Mouse (Mus musculus): ENCODE data around the gene Gpr12. TPM values are rescaled to one million over a fixed set of nuclear protein-coding genes. Genes with fewer than 3 reads are reported as not detected.
"Not testable (repeated sequence)": the region's sequence is repeated elsewhere in the genome, so short reads cannot be mapped to it uniquely, and the experiment has no call there.

The Gpr12 gene
- polyA plus RNA-seq, 1 experiment from 2014 or later, result 0.05 TPM

DNA sequence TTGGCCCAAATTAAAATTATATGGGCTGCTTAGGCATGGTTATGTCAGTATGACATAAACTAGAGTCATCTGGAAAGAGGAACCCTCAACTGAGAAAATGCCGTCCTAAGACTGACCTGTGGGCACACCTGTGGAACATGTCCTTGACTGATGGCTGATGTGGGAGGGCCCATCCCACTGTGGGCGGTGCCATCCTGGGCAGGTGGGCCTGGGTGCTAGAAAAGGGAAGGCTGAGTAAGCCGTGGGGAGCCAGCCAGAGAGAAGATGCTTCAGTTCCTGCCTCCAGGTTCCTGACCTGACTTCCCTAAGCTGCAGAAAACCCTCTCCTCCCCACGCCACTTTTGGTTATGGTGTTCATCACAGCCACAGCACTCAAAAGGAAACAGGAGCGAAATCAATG, 21.2 kb upstream of the Gpr12 start:
- Histone ChIP-seq H3K36me3 (ENCODE audit: control insufficient read depth, insufficient read depth, low read length) (no peaks in the 10 kb centered on the region), H3K4me1 (replicated peaks; ENCODE audit: control insufficient read depth, insufficient read depth) (no peaks in the 10 kb centered on the region), H3K4me2 (replicated peaks; ENCODE audit: low read depth) (no peak overlapping the region), H3K9me3 (ENCODE audit: control insufficient read depth, low read length) (no peaks in the 10 kb centered on the region), H3K9ac (ENCODE audit: low read length) (no peak overlapping the region), H3K27ac (replicated peaks) (no peak overlapping the region), H3K4me3 (ENCODE audit: low read depth, low read length) (no peak overlapping the region), H3K27me3 (ENCODE audit: control insufficient read depth, insufficient read depth, low read length) (no peaks in the 10 kb centered on the region)
- no peak for TF ChIP-seq EP300 (optimal IDR thresholded peaks at IDR 0.05)
- DNase-seq (ENCODE audit: low spot score) (no peak), ATAC-seq (ENCODE audit: low FRiP score, low TSS enrichment) (no peak)
- WGBS, result 66% methylated on average over 5 of the region's 5 CpGs

DNA sequence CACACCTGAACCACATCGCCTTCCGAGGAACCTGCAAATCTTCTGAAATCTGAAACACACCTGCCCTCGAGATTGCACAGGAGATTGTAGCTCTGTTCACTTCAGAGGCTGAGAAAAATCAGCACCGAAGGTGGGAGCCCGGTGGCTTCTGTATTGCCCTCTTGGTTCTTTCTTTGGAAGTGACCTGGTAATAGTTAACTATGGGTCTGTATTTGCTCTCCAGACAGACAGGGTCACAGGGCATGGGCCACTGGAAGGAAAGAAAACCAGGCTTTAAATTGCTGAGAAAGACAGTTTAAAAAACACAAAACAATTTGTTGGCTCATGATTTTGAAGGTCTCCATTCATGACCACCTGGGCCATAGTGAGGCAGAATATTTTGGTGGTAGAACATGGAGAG, 14.9 kb upstream of the Gpr12 start:
- no peak for ATAC-seq (ENCODE audit: low FRiP score, low TSS enrichment)
- no peaks in the 10 kb centered on the region for H3K27me3 ChIP-seq (ENCODE audit: control insufficient read depth, insufficient read depth, low read length)
- H3K36me3 ChIP-seq (ENCODE audit: control insufficient read depth, insufficient read depth, low read length), result no peaks in the 10 kb centered on the region
- WGBS, result 52% methylated on average over 5 of the region's 5 CpGs
- TF ChIP-seq CTCF (IDR thresholded peaks at IDR 0.05; ENCODE audit: low read depth) (no peak), EP300 (optimal IDR thresholded peaks at IDR 0.05) (no peak)
- H3K4me2 ChIP-seq (replicated peaks; ENCODE audit: low read depth), result no peak overlapping the region
- H3K4me3 ChIP-seq (ENCODE audit: low read depth, low read length), result no peak overlapping the region
- H3K27ac ChIP-seq (replicated peaks), result no peak overlapping the region
- H3K4me1 ChIP-seq (replicated peaks; ENCODE audit: control insufficient read depth, insufficient read depth), result no peaks in the 10 kb centered on the region
- DNase-seq (ENCODE audit: low spot score), result no peak
- H3K9me3 ChIP-seq (ENCODE audit: control insufficient read depth, low read length), result no peaks in the 10 kb centered on the region
- no peak overlapping the region for H3K9ac ChIP-seq (ENCODE audit: low read length)

DNA sequence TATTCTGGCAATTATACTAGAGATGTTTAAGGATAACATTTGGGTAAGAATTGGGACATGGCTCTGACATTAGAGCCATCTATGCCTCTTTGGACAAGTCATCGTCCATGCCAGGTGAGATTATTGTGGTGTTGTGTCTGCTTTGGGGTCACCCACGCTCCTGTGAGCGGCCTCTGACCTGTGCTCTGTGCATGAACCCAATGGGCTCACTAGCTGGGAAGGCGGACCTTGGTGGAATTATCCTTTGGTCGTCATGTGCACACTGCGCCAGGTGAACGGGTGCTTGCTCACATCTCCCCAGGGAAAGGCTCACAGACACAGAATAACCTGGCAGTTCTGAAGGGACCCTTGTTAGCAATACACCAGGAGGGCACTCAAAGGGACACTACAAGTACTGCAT, 14.2 kb upstream of the Gpr12 start:
- DNase-seq (ENCODE audit: low spot score); ATAC-seq (ENCODE audit: low FRiP score, low TSS enrichment); H3K9me3 ChIP-seq (ENCODE audit: control insufficient read depth, low read length); H3K9ac ChIP-seq (ENCODE audit: low read length); H3K27me3 ChIP-seq (ENCODE audit: control insufficient read depth, insufficient read depth, low read length); H3K4me3 ChIP-seq (ENCODE audit: low read depth, low read length); H3K36me3 ChIP-seq (ENCODE audit: control insufficient read depth, insufficient read depth, low read length); H3K4me1 ChIP-seq (replicated peaks; ENCODE audit: control insufficient read depth, insufficient read depth); H3K4me2 ChIP-seq (replicated peaks; ENCODE audit: low read depth); H3K27ac ChIP-seq (replicated peaks): not testable (repeated sequence)
- WGBS, result 76% methylated on average over 7 of the region's 7 CpGs

DNA sequence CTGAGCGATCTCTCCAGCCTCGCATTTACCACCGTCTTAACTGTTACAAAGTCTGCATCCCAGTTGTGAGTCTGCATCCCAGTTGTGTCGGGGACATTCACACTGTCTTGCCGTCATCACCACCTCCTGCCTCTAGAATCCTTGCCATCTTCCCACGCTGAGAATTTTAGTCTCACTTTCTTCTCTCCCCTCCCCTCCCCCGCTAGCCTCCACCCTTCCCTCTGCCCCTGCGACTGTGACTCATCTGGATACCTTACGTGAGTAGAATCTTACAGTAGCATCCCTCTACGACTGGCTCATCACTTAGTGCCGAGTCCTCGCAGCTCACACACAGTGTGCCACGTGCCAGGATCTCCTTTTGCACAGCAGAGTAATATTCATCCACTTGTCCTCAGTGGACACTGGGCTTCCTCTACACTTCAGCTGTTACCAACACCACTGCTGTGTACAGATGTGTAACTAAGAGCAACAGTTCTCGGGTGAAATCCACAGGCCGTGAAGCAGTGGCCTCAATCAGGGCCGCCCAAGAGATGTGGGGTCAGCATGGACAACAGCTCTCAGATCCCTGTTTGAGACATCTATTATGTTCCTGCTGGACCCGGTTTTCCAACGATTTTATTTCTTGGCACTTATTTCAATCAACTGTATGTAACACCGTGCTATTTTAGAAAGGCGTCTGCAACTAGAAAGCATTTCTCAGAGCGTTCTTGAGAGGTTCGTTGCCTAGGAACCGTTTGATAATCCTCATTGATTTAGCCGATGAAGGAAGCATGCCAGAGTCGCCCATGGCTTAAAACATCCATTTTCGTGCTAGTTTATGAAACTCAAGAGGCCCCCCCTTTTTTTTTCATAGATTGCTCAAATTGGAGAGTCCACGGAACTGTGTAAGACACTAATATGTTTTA, 13.4 kb upstream of the Gpr12 start:
- Histone ChIP-seq H3K4me2 (replicated peaks; ENCODE audit: low read depth) (no peak overlapping the region), H3K36me3 (ENCODE audit: control insufficient read depth, insufficient read depth, low read length) (no peaks in the 10 kb centered on the region), H3K9me3 (ENCODE audit: control insufficient read depth, low read length) (no peaks in the 10 kb centered on the region), H3K27me3 (ENCODE audit: control insufficient read depth, insufficient read depth, low read length) (no peaks in the 10 kb centered on the region), H3K4me3 (ENCODE audit: low read depth, low read length) (no peak overlapping the region), H3K27ac (replicated peaks) (no peak overlapping the region), H3K9ac (ENCODE audit: low read length) (no peak overlapping the region), H3K4me1 (replicated peaks; ENCODE audit: control insufficient read depth, insufficient read depth) (no peaks in the 10 kb centered on the region)
- WGBS, result 87% methylated on average over 27 of the region's 27 CpGs
- ATAC-seq (ENCODE audit: low FRiP score, low TSS enrichment) (no peak), DNase-seq (ENCODE audit: low spot score) (no peak)
- TF ChIP-seq EP300 (optimal IDR thresholded peaks at IDR 0.05) (no peak), CTCF (IDR thresholded peaks at IDR 0.05; ENCODE audit: low read depth) (no peak)

DNA sequence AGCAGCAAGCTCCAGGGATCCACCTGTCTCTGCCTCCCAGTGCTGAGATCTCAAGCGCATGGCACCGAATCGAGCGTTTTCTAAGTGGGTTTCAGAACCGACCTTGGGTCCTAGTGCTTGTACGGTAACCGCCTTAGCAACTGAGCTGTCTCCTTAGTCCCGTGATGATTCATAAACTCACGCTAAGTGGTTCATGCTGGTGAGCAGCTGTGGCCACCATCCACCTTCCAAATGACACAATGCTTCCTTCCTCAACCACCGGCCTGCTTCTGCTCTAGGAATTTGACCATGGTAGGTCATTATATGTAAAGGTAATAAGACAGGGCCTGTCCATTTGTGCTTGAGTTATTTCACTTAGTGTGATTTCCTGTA, 12.4 kb upstream of the Gpr12 start:
- Histone ChIP-seq H3K27me3 (ENCODE audit: control insufficient read depth, insufficient read depth, low read length) (no peaks in the 10 kb centered on the region), H3K36me3 (ENCODE audit: control insufficient read depth, insufficient read depth, low read length) (no peaks in the 10 kb centered on the region), H3K4me2 (replicated peaks; ENCODE audit: low read depth) (no peak overlapping the region), H3K27ac (replicated peaks) (no peak overlapping the region), H3K4me1 (replicated peaks; ENCODE audit: control insufficient read depth, insufficient read depth) (no peaks in the 10 kb centered on the region), H3K9me3 (ENCODE audit: control insufficient read depth, low read length) (no peaks in the 10 kb centered on the region), H3K4me3 (ENCODE audit: low read depth, low read length) (no peak overlapping the region), H3K9ac (ENCODE audit: low read length) (no peak overlapping the region)
- ATAC-seq (ENCODE audit: low FRiP score, low TSS enrichment), result no peak
- no peak for DNase-seq (ENCODE audit: low spot score)
- no peak for TF ChIP-seq EP300 (optimal IDR thresholded peaks at IDR 0.05)
- no peak for TF ChIP-seq CTCF (IDR thresholded peaks at IDR 0.05; ENCODE audit: low read depth)
- 87% methylated on average over 10 of the region's 10 CpGs for WGBS

DNA sequence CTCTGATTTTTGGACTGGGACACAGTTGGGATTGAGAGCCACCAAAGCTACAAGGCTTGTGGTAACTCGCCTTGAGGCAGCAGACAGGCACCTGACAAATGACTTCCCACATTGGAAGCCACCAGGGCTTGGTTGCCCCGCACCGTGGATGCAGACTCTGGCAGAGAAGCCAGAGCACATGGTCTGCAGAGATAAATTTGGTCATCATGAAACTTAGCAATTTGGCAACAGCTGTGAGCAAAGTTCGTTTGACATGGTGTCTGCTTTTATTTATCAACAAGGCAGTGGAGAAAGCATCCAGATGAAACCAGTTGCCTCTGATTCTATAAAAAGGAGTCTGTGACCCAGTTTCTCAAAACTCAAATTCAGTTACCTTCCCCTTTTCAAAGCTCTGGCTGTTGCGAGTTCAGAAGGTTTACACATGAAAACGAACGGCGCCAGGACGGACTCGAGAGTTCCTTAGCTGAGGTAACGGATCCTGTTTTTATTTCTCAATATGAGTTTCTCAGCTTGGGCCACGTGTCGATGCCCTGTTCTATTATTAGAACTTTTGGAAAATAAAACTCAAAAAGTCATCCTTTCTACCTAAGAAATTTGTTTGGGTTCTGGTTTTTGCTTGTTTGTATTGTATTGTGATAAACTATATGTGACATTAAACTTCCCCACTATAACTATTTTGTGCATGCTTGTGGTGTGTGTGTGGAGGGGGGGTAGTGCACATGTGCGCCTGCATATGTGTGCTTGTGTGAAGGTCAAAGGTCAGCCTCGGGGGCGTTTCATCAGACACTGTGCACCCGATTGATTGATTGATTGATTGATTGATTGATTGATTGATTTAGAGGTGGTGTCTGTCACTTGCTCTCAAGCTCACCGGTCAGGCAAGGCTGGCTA, 11.8 kb upstream of the Gpr12 start:
- no peak for DNase-seq (ENCODE audit: low spot score)
- Histone ChIP-seq H3K27ac (replicated peaks) (no peak overlapping the region), H3K9ac (ENCODE audit: low read length) (no peak overlapping the region), H3K4me2 (replicated peaks; ENCODE audit: low read depth) (no peak overlapping the region), H3K27me3 (ENCODE audit: control insufficient read depth, insufficient read depth, low read length) (no peaks in the 10 kb centered on the region), H3K4me1 (replicated peaks; ENCODE audit: control insufficient read depth, insufficient read depth) (no peaks in the 10 kb centered on the region), H3K36me3 (ENCODE audit: control insufficient read depth, insufficient read depth, low read length) (no peaks in the 10 kb centered on the region), H3K9me3 (ENCODE audit: control insufficient read depth, low read length) (no peaks in the 10 kb centered on the region), H3K4me3 (ENCODE audit: low read depth, low read length) (no peak overlapping the region)
- ATAC-seq (ENCODE audit: low FRiP score, low TSS enrichment), result no peak
- TF ChIP-seq EP300 (optimal IDR thresholded peaks at IDR 0.05) (no peak), CTCF (IDR thresholded peaks at IDR 0.05; ENCODE audit: low read depth) (no peak)
- WGBS, result 54% methylated on average over 18 of the region's 18 CpGs
